Mouse (Mus musculus): ENCODE measurements around the gene Cd200. TPM values are rescaled to one million over a fixed set of nuclear protein-coding genes. Genes with fewer than 3 reads are reported as not detected.
"Not testable (repeated sequence)": the region's sequence is repeated elsewhere in the genome, so short reads cannot be mapped to it uniquely, and the experiment has no call there.

Cd200 gene
- total RNA-seq, 2 experiments from 2014 or later = 29.9 to 40.0 TPM

DNA sequence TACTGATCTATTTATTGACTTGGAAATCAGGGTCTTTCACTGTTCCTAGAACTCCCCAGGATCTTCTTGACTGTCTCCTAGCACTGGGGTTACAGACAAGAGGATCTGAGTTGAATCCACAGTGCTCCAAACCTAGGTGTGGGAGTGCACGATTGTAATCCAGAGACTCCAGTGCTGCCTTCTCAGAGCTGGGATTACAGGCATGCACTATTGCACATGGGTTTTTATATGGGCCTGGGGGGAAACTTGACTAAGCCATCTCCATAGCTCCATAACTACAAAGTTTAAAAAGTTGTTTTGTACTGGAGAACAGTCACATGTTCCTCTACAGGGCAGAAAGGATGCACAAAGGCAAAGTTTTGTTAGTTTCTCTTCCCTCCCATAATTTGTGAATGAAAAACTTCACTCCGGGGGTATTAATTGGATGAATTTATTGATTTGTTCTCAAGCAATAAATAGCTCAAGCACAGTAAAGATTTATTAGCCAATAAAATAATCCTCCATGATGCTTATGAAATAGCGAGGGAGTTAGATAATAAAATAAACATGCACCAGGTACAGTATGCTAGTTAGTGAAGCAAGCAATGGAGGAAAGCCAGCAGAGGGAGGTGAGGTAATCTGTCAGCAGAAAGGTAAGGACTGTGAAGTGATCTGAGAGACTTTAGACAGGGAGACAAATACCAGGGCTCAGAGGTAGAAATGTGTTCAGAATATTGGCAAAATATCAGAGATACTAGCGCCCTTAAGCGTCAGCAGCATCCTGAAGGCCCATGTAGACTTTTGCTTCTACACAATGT is 30.5 kb downstream of the Cd200 start:
- DNase-seq (ENCODE audit: low spot score in 2 of 2) = no peak

DNA sequence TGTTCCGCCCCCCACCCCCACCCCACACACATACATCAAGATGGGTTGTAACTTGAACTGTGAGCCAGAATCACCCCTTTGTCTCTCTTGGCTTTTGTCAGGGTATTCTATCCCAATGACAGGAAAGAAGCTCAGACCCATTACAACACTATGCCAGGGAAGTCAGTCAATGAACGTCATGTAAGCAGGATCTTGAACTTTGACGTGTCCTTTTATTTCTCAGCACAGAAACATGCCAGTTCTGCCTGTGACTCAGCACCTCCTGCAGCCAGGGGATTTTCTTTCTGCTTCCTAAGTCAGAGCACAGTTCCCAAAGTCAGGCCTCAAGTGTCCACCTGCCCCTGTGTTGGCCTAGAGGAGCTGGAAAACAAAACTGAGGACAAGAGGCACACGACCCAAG is 31.5 kb downstream of the Cd200 start:
- DNase-seq (ENCODE audit: low spot score in 2 of 2) = no peak

- no peak for DNase-seq (ENCODE audit: low spot score in 2 of 2)
These were observed 32.0 kb downstream of the Cd200 start for GRCm38 (mm10) chr16:45376812-45377211.

DNA sequence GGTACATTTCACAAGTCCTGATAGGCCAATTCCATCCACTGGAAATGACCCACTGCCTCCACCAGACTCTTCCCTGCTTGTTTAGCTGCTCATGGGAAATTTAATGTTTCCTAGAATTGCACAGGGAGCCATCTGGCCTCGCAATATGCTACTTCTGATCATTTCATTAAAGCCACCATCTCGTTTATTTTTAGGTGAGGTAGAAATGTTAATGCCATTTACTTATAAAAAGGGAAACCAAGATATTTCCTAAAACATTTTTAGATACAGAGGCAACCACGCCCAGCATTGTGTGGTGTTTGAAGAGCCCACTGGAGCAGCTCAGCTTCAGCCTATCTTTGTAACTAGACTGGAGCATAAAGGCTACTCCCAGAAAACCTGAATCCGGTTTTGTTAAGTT is 32.6 kb downstream of the Cd200 start:
- DNase-seq (ENCODE audit: low spot score in 2 of 2) = no peak

GRCm38 (mm10) chr16:45375506-45376225 is 33.2 kb downstream of the Cd200 start:
- DNase-seq (ENCODE audit: low spot score in 2 of 2) = no peak

DNA sequence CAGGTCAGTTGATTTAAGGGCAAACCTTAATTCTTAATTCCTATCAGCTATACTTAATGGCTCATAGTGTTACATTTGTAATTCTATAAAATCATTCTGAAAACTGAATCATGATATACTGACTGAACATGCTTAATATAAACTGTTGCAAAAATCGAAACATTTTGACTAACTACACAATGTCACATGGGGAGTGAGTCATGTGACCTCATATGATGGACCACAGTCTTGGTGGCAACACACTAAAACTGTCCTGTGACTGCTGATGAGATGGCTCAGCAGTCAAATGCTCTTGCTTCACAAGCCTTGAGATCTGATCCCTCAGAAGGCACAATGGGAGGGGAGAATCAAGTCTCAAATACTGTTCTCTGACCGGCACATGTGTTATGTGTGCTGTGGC is 34.8 kb downstream of the Cd200 start:
- DNase-seq (ENCODE audit: low spot score in 2 of 2) = no peak

GRCm38 (mm10) chr16:45371076-45371475 is 37.8 kb downstream of the Cd200 start:
- DNase-seq (ENCODE audit: low spot score in 2 of 2) = no peak

- no peak for DNase-seq (ENCODE audit: low spot score in 2 of 2)
These were observed 39.4 kb downstream of the Cd200 start for GRCm38 (mm10) chr16:45369285-45369965.

DNA sequence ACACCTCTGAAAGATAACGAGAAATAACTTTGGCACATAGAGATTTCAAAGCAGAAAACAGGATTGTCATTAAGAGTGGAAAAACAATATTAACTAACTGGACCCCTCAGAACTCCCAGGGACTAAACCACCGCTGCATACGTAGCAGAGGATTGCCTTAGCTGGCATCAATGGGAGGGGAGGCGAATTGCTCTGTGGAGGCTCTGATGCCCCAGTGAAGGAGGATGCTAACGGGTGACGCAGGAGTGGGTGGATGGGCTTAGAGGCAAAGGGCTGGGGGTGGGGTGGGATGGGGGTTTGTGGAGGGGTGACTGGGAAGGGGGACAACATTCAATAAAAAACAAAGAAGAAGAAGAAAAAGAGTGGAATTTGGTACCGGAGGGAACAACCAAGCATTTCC is 42.7 kb downstream of the Cd200 start:
- DNase-seq (ENCODE audit: low spot score in 2 of 2) = no peak

DNA sequence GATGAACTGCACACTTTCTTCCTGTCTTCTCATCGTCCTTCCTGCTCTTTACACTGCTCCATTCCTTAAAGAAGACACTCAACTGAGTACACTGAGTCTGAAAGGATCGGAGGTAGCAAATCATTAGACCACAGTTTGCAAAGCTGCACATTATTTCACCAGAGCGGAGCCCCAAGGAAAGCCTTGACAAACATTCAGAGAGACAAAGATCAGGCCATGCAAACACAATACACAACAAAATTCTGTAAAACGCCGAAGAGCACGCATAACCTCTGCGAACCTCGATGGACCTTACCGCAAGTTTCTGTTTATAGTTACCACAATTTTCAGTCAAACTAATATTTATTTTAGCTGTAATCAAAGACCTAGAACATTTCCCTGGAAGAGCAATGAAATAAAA is 43.5 kb downstream of the Cd200 start:
- no peak for DNase-seq (ENCODE audit: low spot score in 2 of 2)

- no peak for DNase-seq (ENCODE audit: low spot score in 2 of 2)
These were observed 44.2 kb downstream of the Cd200 start for GRCm38 (mm10) chr16:45364627-45365026.

GRCm38 (mm10) chr16:45363480-45364045 is 45.3 kb downstream of the Cd200 start:
- DNase-seq (ENCODE audit: low spot score in 2 of 2) = no peak

GRCm38 (mm10) chr16:45361450-45361849 is 47.4 kb downstream of the Cd200 start:
- no peak for DNase-seq (ENCODE audit: low spot score in 2 of 2)

GRCm38 (mm10) chr16:45358441-45358840 is 50.4 kb downstream of the Cd200 start:
- not testable (repeated sequence) for DNase-seq (ENCODE audit: low spot score in 2 of 2)

DNA sequence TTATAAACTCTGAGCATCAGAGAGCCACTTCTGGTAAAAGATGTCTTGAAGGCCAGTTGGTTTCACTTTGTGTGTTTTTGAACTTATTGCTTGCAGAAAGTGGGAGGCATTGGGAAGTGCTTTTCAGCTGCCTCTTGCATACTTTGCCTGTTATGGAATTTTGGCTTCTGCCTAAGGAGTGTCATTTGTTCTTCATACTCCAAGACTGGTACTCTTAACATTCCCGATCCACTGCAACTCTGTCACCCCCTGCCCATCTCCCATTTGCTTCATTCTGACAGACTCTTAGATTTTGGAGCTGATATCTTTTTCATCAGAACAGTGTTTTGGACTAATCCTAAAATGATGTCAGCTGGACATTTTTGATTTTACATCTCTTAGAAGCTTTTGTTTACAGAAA is 51.7 kb downstream of the Cd200 start:
- no peak for DNase-seq (ENCODE audit: low spot score in 2 of 2)

- DNase-seq (ENCODE audit: low spot score in 2 of 2) = peak in 1 of 2 experiments; percentile 20
These were observed 56.0 kb downstream of the Cd200 start for GRCm38 (mm10) chr16:45352875-45353274.

DNA sequence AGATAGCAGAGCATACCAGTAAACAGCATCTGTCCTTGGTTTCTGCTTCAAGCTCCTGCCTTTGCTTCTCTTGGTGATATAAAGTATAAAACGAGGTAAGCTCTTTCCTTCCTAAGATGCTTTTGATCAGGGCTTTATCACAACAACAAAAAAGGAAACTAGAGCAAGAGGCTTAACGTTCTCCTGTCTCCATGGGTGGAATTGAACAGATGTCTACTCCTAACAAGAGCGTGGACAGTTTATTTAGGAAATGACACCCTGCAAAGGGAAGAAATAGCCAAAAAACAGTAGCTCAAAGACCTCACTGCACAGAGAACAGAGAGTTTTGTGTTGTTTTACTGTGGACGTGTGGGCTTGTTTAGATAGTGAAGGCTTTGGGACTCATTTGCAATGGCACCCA is 58.1 kb downstream of the Cd200 start:
- DNase-seq (ENCODE audit: low spot score in 2 of 2) = no peak

GRCm38 (mm10) chr16:45349523-45350298 is 59.1 kb downstream of the Cd200 start:
- no peak for DNase-seq (ENCODE audit: low spot score in 2 of 2)

DNA sequence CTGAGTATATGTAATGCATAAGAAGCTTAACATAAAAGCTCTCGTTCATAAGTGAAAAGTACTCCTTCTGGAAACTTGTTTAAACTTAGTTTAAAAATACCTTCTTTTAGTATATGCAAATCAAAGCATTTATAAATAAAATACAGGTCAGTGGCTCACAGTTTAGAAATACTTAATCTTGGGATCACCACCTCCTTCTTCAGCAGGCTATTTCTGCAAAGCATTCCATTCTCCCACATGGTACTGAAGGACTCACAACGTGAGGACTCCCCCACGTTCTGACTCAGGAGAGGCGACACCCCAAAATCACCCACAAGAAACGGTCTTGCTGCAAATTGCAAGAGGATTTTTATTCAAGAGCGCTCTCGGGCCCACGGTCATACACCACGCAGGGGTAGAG is 60.6 kb downstream of the Cd200 start:
- DNase-seq (ENCODE audit: low spot score in 2 of 2) = not testable (repeated sequence)

GRCm38 (mm10) chr16:45346930-45347387 is 61.9 kb downstream of the Cd200 start:
- no peak for DNase-seq (ENCODE audit: low spot score in 2 of 2)

GRCm38 (mm10) chr16:45346367-45346766 is 62.5 kb downstream of the Cd200 start:
- no peak for DNase-seq (ENCODE audit: low spot score in 2 of 2)

All from gastrocnemius, postnatal 4 days (tissue).